Mouse (Mus musculus): Measurements from ENCODE around the gene Tpx2.

Gene Tpx2

GRCm38 (mm10) chr2:152899011-152899410, 51.2 kb downstream of the Tpx2 start:
- TF ChIP-seq POU5F1 (IDR thresholded peaks at IDR 0.05; ENCODE audit: borderline replicate concordance, low read length) (no peak), NANOG (IDR thresholded peaks at IDR 0.05; ENCODE audit: borderline replicate concordance, low read length) (no peak), CTCF (conservative IDR thresholded peaks at IDR 0.05; ENCODE audit: low read length) (no peak)
- Histone ChIP-seq H3K36me3 (ENCODE audit: insufficient read depth, low read length) (peaks cover 27% of the 10 kb centered on the region), H3K9me3 (ENCODE audit: low read length) (no peaks in the 10 kb centered on the region), H3K27me3 (ENCODE audit: insufficient read depth, low read length) (no peaks in the 10 kb centered on the region), H3K4me3 (replicated peaks; ENCODE audit: low read length) (no peak overlapping the region), H3K4me1 (replicated peaks; ENCODE audit: low read depth, low read length) (peaks cover 15% of the 10 kb centered on the region)

GRCm38 (mm10) chr2:152901296-152901695, 53.5 kb downstream of the Tpx2 start:
- TF ChIP-seq POU5F1 (IDR thresholded peaks at IDR 0.05; ENCODE audit: borderline replicate concordance, low read length) (no peak), CTCF (conservative IDR thresholded peaks at IDR 0.05; ENCODE audit: low read length) (no peak), NANOG (IDR thresholded peaks at IDR 0.05; ENCODE audit: borderline replicate concordance, low read length) (no peak)
- Histone ChIP-seq H3K36me3 (ENCODE audit: insufficient read depth, low read length) (peaks cover 4% of the 10 kb centered on the region), H3K27me3 (ENCODE audit: insufficient read depth, low read length) (no peaks in the 10 kb centered on the region), H3K4me1 (replicated peaks; ENCODE audit: low read depth, low read length) (peaks cover 15% of the 10 kb centered on the region), H3K4me3 (replicated peaks; ENCODE audit: low read length) (no peak overlapping the region), H3K9me3 (ENCODE audit: low read length) (no peaks in the 10 kb centered on the region)

DNA sequence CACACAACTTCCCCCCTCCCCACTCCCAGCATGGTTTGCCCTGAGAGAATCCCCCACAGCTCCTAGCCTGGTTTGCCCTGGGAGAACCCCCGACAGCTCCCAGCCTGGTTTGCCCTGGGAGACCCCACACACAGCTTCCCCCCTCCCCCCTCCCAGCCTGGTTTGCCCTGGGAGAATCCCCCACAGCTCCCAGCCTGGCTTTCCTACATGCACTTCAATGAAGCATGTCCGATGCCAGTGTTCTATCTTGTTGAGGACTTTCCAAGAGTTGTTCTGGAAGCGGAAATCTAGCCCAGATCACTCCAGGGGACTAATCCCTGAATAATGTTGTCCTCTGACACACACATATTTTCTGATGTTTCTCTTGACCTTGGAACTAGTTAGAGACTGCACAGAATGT, 54.9 kb downstream of the Tpx2 start:
- peaks cover 7% of the 10 kb centered on the region; the same call in 1 of the 2 replicates for H3K27me3 ChIP-seq (ENCODE audit: insufficient read depth, low read length)
- H3K4me1 ChIP-seq (replicated peaks; ENCODE audit: low read depth, low read length): peaks cover 26% of the 10 kb centered on the region
- H3K9me3 ChIP-seq (ENCODE audit: low read length): no peaks in the 10 kb centered on the region
- H3K4me3 ChIP-seq (replicated peaks; ENCODE audit: low read length): no peak overlapping the region
- no peak for TF ChIP-seq CTCF (conservative IDR thresholded peaks at IDR 0.05; ENCODE audit: low read length)
- H3K36me3 ChIP-seq (ENCODE audit: insufficient read depth, low read length): no peaks in the 10 kb centered on the region

DNA sequence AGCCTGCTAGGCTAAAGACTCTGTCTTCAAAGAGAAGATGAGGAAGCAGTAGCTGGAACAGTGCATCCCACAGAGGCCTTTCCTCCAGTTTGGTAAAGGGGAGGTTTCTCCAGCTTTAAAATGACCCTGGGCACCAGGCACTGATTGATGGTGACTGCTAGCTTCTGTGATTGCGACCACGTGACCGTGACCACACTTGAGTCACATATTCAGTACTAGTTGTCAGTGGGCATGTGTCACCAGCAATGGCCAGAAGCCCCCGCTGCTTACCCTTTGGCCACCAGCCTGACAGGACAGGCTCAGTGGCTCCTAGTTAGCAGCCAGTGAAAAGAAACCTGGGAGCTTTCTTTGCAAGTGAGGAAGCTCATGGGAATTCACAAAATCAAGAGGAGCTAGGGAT, 55.8 kb downstream of the Tpx2 start:
- no peak for TF ChIP-seq NANOG (IDR thresholded peaks at IDR 0.05; ENCODE audit: borderline replicate concordance, low read length)
- TF ChIP-seq POU5F1 (IDR thresholded peaks at IDR 0.05; ENCODE audit: borderline replicate concordance, low read length): no peak
- TF ChIP-seq CTCF (conservative IDR thresholded peaks at IDR 0.05; ENCODE audit: low read length): no peak
- Histone ChIP-seq H3K9me3 (ENCODE audit: low read length) (no peaks in the 10 kb centered on the region), H3K4me1 (replicated peaks; ENCODE audit: low read depth, low read length) (peaks cover 27% of the 10 kb centered on the region), H3K27me3 (ENCODE audit: insufficient read depth, low read length) (peaks cover 11% of the 10 kb centered on the region; the same call in 1 of the 2 replicates), H3K36me3 (ENCODE audit: insufficient read depth, low read length) (no peaks in the 10 kb centered on the region), H3K4me3 (replicated peaks; ENCODE audit: low read length) (no peak overlapping the region)

- Histone ChIP-seq H3K4me1 (replicated peaks; ENCODE audit: low read depth, low read length) (peaks cover 27% of the 10 kb centered on the region), H3K4me3 (replicated peaks; ENCODE audit: low read length) (no peak overlapping the region), H3K36me3 (ENCODE audit: insufficient read depth, low read length) (no peaks in the 10 kb centered on the region), H3K9me3 (ENCODE audit: low read length) (no peaks in the 10 kb centered on the region), H3K27me3 (ENCODE audit: insufficient read depth, low read length) (peaks cover 15% of the 10 kb centered on the region; the same call in 1 of the 2 replicates)
- TF ChIP-seq POU5F1 (IDR thresholded peaks at IDR 0.05; ENCODE audit: borderline replicate concordance, low read length) (no peak), NANOG (IDR thresholded peaks at IDR 0.05; ENCODE audit: borderline replicate concordance, low read length) (no peak), CTCF (conservative IDR thresholded peaks at IDR 0.05; ENCODE audit: low read length) (no peak)
Observed at GRCm38 (mm10) chr2:152904127-152904643, 56.4 kb downstream of the Tpx2 start.

- H3K27me3 ChIP-seq (ENCODE audit: insufficient read depth, low read length): peaks cover 26% of the 10 kb centered on the region
- TF ChIP-seq POU5F1 (IDR thresholded peaks at IDR 0.05; ENCODE audit: borderline replicate concordance, low read length): no peak
- no peak for TF ChIP-seq NANOG (IDR thresholded peaks at IDR 0.05; ENCODE audit: borderline replicate concordance, low read length)
- TF ChIP-seq CTCF (conservative IDR thresholded peaks at IDR 0.05; ENCODE audit: low read length): no peak
- no peak overlapping the region for H3K4me3 ChIP-seq (replicated peaks; ENCODE audit: low read length)
- peaks cover 27% of the 10 kb centered on the region for H3K4me1 ChIP-seq (replicated peaks; ENCODE audit: low read depth, low read length)
- no peaks in the 10 kb centered on the region for H3K36me3 ChIP-seq (ENCODE audit: insufficient read depth, low read length)
- H3K9me3 ChIP-seq (ENCODE audit: low read length): no peaks in the 10 kb centered on the region
Observed at GRCm38 (mm10) chr2:152905036-152905829, 57.5 kb downstream of the Tpx2 start.

DNA sequence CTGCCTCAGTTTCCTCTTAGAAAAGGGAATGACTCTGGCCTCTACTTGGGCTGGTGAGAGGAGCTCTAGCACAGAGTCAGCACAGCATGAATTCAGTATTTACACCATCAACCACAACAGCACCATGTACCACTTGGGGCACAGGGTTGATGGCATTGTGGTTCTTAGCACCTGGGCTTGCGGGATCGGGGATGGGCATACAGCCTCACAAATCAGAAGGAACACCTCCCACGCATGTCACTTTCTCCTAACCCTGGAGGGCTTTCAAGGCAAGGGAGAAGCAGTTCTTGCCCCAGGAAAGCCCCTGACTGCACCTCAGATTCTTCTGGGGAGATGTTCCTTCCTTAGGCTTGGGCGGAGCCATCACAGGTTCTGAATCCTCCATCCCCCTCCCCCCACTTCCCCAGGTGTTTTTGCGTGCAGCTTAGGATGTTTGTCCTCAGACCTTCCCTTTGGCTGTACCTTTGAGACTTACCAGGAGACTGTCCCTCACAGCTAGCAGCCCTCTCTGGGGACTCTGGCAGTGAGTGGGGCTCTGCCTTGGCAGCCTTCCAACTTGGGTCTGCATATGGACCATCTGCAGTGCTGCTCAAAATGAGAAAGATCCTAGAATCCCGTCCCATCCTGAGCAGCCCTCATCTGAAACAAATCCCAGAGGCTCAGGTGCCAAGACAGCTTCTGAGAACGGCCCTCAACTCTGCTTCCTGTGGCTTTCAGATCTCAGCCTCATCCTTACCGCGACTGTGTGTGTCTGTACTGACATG, 58.7 kb downstream of the Tpx2 start:
- no peak overlapping the region for H3K4me3 ChIP-seq (replicated peaks; ENCODE audit: low read length)
- peaks cover 36% of the 10 kb centered on the region for H3K4me1 ChIP-seq (replicated peaks; ENCODE audit: low read depth, low read length)
- TF ChIP-seq CTCF (conservative IDR thresholded peaks at IDR 0.05; ENCODE audit: low read length) (no peak), POU5F1 (IDR thresholded peaks at IDR 0.05; ENCODE audit: borderline replicate concordance, low read length) (no peak), NANOG (IDR thresholded peaks at IDR 0.05; ENCODE audit: borderline replicate concordance, low read length) (no peak)
- H3K36me3 ChIP-seq (ENCODE audit: insufficient read depth, low read length): no peaks in the 10 kb centered on the region
- H3K9me3 ChIP-seq (ENCODE audit: low read length): no peaks in the 10 kb centered on the region
- H3K27me3 ChIP-seq (ENCODE audit: insufficient read depth, low read length): peaks cover 38% of the 10 kb centered on the region

DNA sequence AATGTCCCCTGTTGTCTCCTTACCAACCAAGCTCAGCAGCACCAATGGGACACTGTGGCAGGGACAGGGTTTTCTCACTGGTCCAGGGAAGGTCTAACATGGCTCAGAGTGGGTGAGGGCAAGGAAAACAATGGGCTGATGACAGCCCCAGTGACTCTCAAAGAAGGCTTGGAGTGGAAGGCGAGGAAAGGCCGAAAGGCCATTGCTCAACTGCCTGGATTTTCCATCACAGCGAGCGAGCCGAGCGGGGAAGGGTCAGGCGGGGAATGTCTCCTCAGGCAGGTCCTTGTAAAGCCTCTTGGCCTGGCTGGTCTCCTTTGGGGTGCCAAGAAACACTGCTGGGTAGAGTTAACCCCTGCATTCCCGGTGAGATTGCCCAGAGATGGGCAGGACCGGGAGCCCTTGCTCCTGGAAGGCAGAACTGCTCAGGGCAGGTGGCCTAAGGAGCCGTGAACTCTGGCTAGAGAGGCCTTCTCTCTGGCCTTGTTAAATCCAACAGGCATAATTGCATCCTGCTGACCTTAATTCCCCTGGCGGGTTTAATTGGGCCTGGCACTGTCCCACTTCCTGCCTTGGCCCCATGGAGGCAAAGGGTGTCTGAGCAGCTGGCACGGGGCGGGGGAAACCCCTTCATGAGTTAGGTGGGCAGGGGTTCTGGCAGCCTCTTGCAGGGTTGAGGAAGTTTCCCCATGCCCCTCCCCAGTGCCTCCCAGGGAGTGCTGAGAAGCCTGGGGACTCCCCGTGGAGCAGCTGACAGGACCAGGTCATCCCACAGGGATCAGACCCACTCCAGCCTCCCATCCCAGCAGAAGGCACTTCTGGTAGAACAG, 59.6 kb downstream of the Tpx2 start:
- TF ChIP-seq CTCF (conservative IDR thresholded peaks at IDR 0.05; ENCODE audit: low read length): no peak
- TF ChIP-seq NANOG (IDR thresholded peaks at IDR 0.05; ENCODE audit: borderline replicate concordance, low read length): no peak
- no peak for TF ChIP-seq POU5F1 (IDR thresholded peaks at IDR 0.05; ENCODE audit: borderline replicate concordance, low read length)
- no peak overlapping the region; the same call in 1 of the 2 replicates for H3K4me3 ChIP-seq (replicated peaks; ENCODE audit: low read length)
- H3K27me3 ChIP-seq (ENCODE audit: insufficient read depth, low read length): peaks cover 47% of the 10 kb centered on the region
- H3K4me1 ChIP-seq (replicated peaks; ENCODE audit: low read depth, low read length): peaks cover 44% of the 10 kb centered on the region
- H3K9me3 ChIP-seq (ENCODE audit: low read length): no peaks in the 10 kb centered on the region
- no peaks in the 10 kb centered on the region for H3K36me3 ChIP-seq (ENCODE audit: insufficient read depth, low read length)

Measured in E14TG2a.4 (cell line).